Mouse (Mus musculus): ENCODE results near the gene Fli1. TPM values are rescaled to one million over a fixed set of nuclear protein-coding genes. Genes with fewer than 3 reads are reported as not detected.

Fli1 gene
- polyA plus RNA-seq, 1 experiment from 2014 or later: 5.5 TPM

GRCm38 (mm10) chr9:32492753-32493152 lies 49.9 kb downstream of the Fli1 start:
- Histone ChIP-seq H3K4me2 (ENCODE audit: low read length) (no peak overlapping the region), H3K9ac (ENCODE audit: low read length) (no peak overlapping the region), H3K9me3 (replicated peaks; ENCODE audit: control insufficient read depth, low read length) (no peaks in the 10 kb centered on the region), H3K4me3 (ENCODE audit: low read depth, low read length) (no peak overlapping the region), H3K4me1 (ENCODE audit: control insufficient read depth, insufficient read depth, low read length) (no peaks in the 10 kb centered on the region), H3K36me3 (ENCODE audit: control insufficient read depth, insufficient read depth, low read length) (no peaks in the 10 kb centered on the region), H3K27me3 (replicated peaks; ENCODE audit: control insufficient read depth, insufficient read depth, low read length) (no peaks in the 10 kb centered on the region), H3K27ac (ENCODE audit: low read depth, low read length) (no peak overlapping the region)
- DNase-seq (ENCODE audit: low spot score) (no peak), ATAC-seq (no peak)
- 91% methylated on average over 2 of the region's 2 CpGs for WGBS

GRCm38 (mm10) chr9:32491484-32491883 lies 51.2 kb downstream of the Fli1 start:
- Histone ChIP-seq H3K4me2 (ENCODE audit: low read length) (no peak overlapping the region), H3K27ac (ENCODE audit: low read depth, low read length) (no peak overlapping the region), H3K4me1 (ENCODE audit: control insufficient read depth, insufficient read depth, low read length) (no peaks in the 10 kb centered on the region), H3K36me3 (ENCODE audit: control insufficient read depth, insufficient read depth, low read length) (no peaks in the 10 kb centered on the region), H3K9me3 (replicated peaks; ENCODE audit: control insufficient read depth, low read length) (no peaks in the 10 kb centered on the region), H3K4me3 (ENCODE audit: low read depth, low read length) (no peak overlapping the region), H3K27me3 (replicated peaks; ENCODE audit: control insufficient read depth, insufficient read depth, low read length) (no peaks in the 10 kb centered on the region), H3K9ac (ENCODE audit: low read length) (no peak overlapping the region)
- no peak for DNase-seq (ENCODE audit: low spot score)
- WGBS: 92% methylated on average over 2 of the region's 2 CpGs
- ATAC-seq: no peak

- Histone ChIP-seq H3K9ac (ENCODE audit: low read length) (no peak overlapping the region), H3K36me3 (ENCODE audit: control insufficient read depth, insufficient read depth, low read length) (no peaks in the 10 kb centered on the region), H3K4me3 (ENCODE audit: low read depth, low read length) (no peak overlapping the region), H3K27ac (ENCODE audit: low read depth, low read length) (no peak overlapping the region), H3K4me2 (ENCODE audit: low read length) (no peak overlapping the region), H3K9me3 (replicated peaks; ENCODE audit: control insufficient read depth, low read length) (no peaks in the 10 kb centered on the region), H3K4me1 (ENCODE audit: control insufficient read depth, insufficient read depth, low read length) (no peaks in the 10 kb centered on the region), H3K27me3 (replicated peaks; ENCODE audit: control insufficient read depth, insufficient read depth, low read length) (no peaks in the 10 kb centered on the region)
- WGBS: 85% methylated on average over 4 of the region's 4 CpGs
- ATAC-seq (no peak), DNase-seq (ENCODE audit: low spot score) (no peak)
Measured at GRCm38 (mm10) chr9:32489794-32490358, 52.8 kb downstream of the Fli1 start.

- no peak overlapping the region for H3K4me2 ChIP-seq (ENCODE audit: low read length)
- no peaks in the 10 kb centered on the region for H3K27me3 ChIP-seq (replicated peaks; ENCODE audit: control insufficient read depth, insufficient read depth, low read length)
- no peak for ATAC-seq
Measured at GRCm38 (mm10) chr9:32489315-32489714, 53.3 kb downstream of the Fli1 start.

GRCm38 (mm10) chr9:32488627-32489026 lies 54.0 kb downstream of the Fli1 start:
- Histone ChIP-seq H3K27ac (ENCODE audit: low read depth, low read length) (no peak overlapping the region), H3K4me1 (ENCODE audit: control insufficient read depth, insufficient read depth, low read length) (no peaks in the 10 kb centered on the region), H3K27me3 (replicated peaks; ENCODE audit: control insufficient read depth, insufficient read depth, low read length) (no peaks in the 10 kb centered on the region), H3K4me3 (ENCODE audit: low read depth, low read length) (no peak overlapping the region), H3K9ac (ENCODE audit: low read length) (no peak overlapping the region), H3K9me3 (replicated peaks; ENCODE audit: control insufficient read depth, low read length) (no peaks in the 10 kb centered on the region), H3K4me2 (ENCODE audit: low read length) (no peak overlapping the region), H3K36me3 (ENCODE audit: control insufficient read depth, insufficient read depth, low read length) (no peaks in the 10 kb centered on the region)
- ATAC-seq: no peak
- DNase-seq (ENCODE audit: low spot score): no peak

More at GRCm38 (mm10) chr9:32489315-32489714, 53.3 kb downstream of the Fli1 start:
- Histone ChIP-seq H3K9ac (ENCODE audit: low read length) (no peak overlapping the region), H3K4me1 (ENCODE audit: control insufficient read depth, insufficient read depth, low read length) (no peaks in the 10 kb centered on the region), H3K27ac (ENCODE audit: low read depth, low read length) (no peak overlapping the region), H3K36me3 (ENCODE audit: control insufficient read depth, insufficient read depth, low read length) (no peaks in the 10 kb centered on the region), H3K4me3 (ENCODE audit: low read depth, low read length) (no peak overlapping the region), H3K9me3 (replicated peaks; ENCODE audit: control insufficient read depth, low read length) (no peaks in the 10 kb centered on the region)
- DNase-seq (ENCODE audit: low spot score): peak; percentile 28
- 62% methylated on average over 4 of the region's 4 CpGs for WGBS

GRCm38 (mm10) chr9:32487823-32488222 lies 54.8 kb downstream of the Fli1 start:
- WGBS: 93% methylated on average over 5 of the region's 5 CpGs
- H3K4me1 ChIP-seq (ENCODE audit: control insufficient read depth, insufficient read depth, low read length): no peaks in the 10 kb centered on the region
- ATAC-seq (no peak), DNase-seq (ENCODE audit: low spot score) (no peak)
- no peak overlapping the region for H3K4me2 ChIP-seq (ENCODE audit: low read length)
- no peaks in the 10 kb centered on the region for H3K27me3 ChIP-seq (replicated peaks; ENCODE audit: control insufficient read depth, insufficient read depth, low read length)
- H3K4me3 ChIP-seq (ENCODE audit: low read depth, low read length): no peak overlapping the region
- no peaks in the 10 kb centered on the region for H3K36me3 ChIP-seq (ENCODE audit: control insufficient read depth, insufficient read depth, low read length)
- no peak overlapping the region for H3K9ac ChIP-seq (ENCODE audit: low read length)
- H3K9me3 ChIP-seq (replicated peaks; ENCODE audit: control insufficient read depth, low read length): no peaks in the 10 kb centered on the region
- no peak overlapping the region for H3K27ac ChIP-seq (ENCODE audit: low read depth, low read length)

- H3K27ac ChIP-seq (ENCODE audit: low read depth, low read length): no peak overlapping the region
- H3K9me3 ChIP-seq (replicated peaks; ENCODE audit: control insufficient read depth, low read length): no peaks in the 10 kb centered on the region
- no peaks in the 10 kb centered on the region for H3K36me3 ChIP-seq (ENCODE audit: control insufficient read depth, insufficient read depth, low read length)
- no peak overlapping the region for H3K9ac ChIP-seq (ENCODE audit: low read length)
- no peaks in the 10 kb centered on the region for H3K4me1 ChIP-seq (ENCODE audit: control insufficient read depth, insufficient read depth, low read length)
- H3K4me3 ChIP-seq (ENCODE audit: low read depth, low read length): no peak overlapping the region
- no peak for ATAC-seq
- H3K27me3 ChIP-seq (replicated peaks; ENCODE audit: control insufficient read depth, insufficient read depth, low read length): no peaks in the 10 kb centered on the region
- H3K4me2 ChIP-seq (ENCODE audit: low read length): no peak overlapping the region
- WGBS: 80% methylated on average over 4 of the region's 4 CpGs
- no peak for DNase-seq (ENCODE audit: low spot score)
Measured at GRCm38 (mm10) chr9:32487401-32487800, 55.3 kb downstream of the Fli1 start.

GRCm38 (mm10) chr9:32480418-32480817 lies 62.2 kb downstream of the Fli1 start:
- no peak for ATAC-seq
- Histone ChIP-seq H3K36me3 (ENCODE audit: control insufficient read depth, insufficient read depth, low read length) (no peaks in the 10 kb centered on the region), H3K4me2 (ENCODE audit: low read length) (no peak overlapping the region), H3K27ac (ENCODE audit: low read depth, low read length) (no peak overlapping the region), H3K4me1 (ENCODE audit: control insufficient read depth, insufficient read depth, low read length) (no peaks in the 10 kb centered on the region; the same call in 1 of the 2 replicates), H3K4me3 (ENCODE audit: low read depth, low read length) (no peak overlapping the region), H3K9me3 (replicated peaks; ENCODE audit: control insufficient read depth, low read length) (no peaks in the 10 kb centered on the region), H3K9ac (ENCODE audit: low read length) (no peak overlapping the region), H3K27me3 (replicated peaks; ENCODE audit: control insufficient read depth, insufficient read depth, low read length) (no peaks in the 10 kb centered on the region)
- WGBS: 81% methylated on average over 5 of the region's 5 CpGs
- DNase-seq (ENCODE audit: low spot score): no peak

- H3K36me3 ChIP-seq (ENCODE audit: control insufficient read depth, insufficient read depth, low read length): no peaks in the 10 kb centered on the region
- 59% methylated on average over 3 of the region's 3 CpGs for WGBS
- ATAC-seq: no peak
- no peak overlapping the region for H3K4me3 ChIP-seq (ENCODE audit: low read depth, low read length)
- H3K27me3 ChIP-seq (replicated peaks; ENCODE audit: control insufficient read depth, insufficient read depth, low read length): no peaks in the 10 kb centered on the region
- no peak overlapping the region for H3K27ac ChIP-seq (ENCODE audit: low read depth, low read length)
- H3K9ac ChIP-seq (ENCODE audit: low read length): no peak overlapping the region
- H3K9me3 ChIP-seq (replicated peaks; ENCODE audit: control insufficient read depth, low read length): no peaks in the 10 kb centered on the region
- DNase-seq (ENCODE audit: low spot score): no peak
- H3K4me1 ChIP-seq (ENCODE audit: control insufficient read depth, insufficient read depth, low read length): no peaks in the 10 kb centered on the region; the same call in 1 of the 2 replicates
- H3K4me2 ChIP-seq (ENCODE audit: low read length): no peak overlapping the region
Measured at GRCm38 (mm10) chr9:32478799-32479198, 63.9 kb downstream of the Fli1 start.

Data from forebrain, embryonic 14.5 days (tissue).